Mouse (Mus musculus) midbrain, postnatal 0 days (tissue): ENCODE data around the gene Wwox. TPM values are rescaled to one million over a fixed set of nuclear protein-coding genes. Genes with fewer than 3 reads are reported as not detected.
A peak's percentile ranks its signal among the peaks of the same experiment; 100 is the strongest.

Experiments
- ATAC-seq: fragments of 200-750 bp; cut with Nextera tagmentation; 2 replicates; pipeline ENCODE4 v1.8.0; 2017; ENCODE audit warnings: moderate number of reproducible peaks, mild to moderate bottlenecking, moderate TSS enrichment, moderate library complexity; ENCODE audit not compliant: low FRiP score
- DNase-seq: peaks from one replicate; pipeline ENCODE4 v3.0.0-alpha.2; 2015; ENCODE audit warnings: low spot score
- H3K27ac ChIP-seq: fragments of 300-500 bp; sonication (generic); 2 replicates; pipeline ENCODE4 v1.5.1; 2014; ENCODE audit warnings: low read depth, mild to moderate bottlenecking, low read length, mixed read lengths
- H3K27me3 ChIP-seq: fragments of 300-500 bp; sonication (generic); 2 replicates; pipeline ENCODE4 v1.6.1; 2014; ENCODE audit warnings: low read length, control low read depth, mixed read lengths; ENCODE audit not compliant: insufficient read depth
- H3K36me3 ChIP-seq: fragments of 300-500 bp; sonication (generic); 2 replicates; pipeline ENCODE4 v1.6.1; 2014; ENCODE audit warnings: low read length, control low read depth, mixed read lengths; ENCODE audit not compliant: insufficient read depth
- H3K4me1 ChIP-seq: fragments of 300-500 bp; sonication (generic); 2 replicates; pipeline ENCODE4 v1.6.1; 2014; ENCODE audit warnings: mild to moderate bottlenecking, control low read depth, antibody characterized with exemption, low read length, mixed read lengths; ENCODE audit not compliant: insufficient read depth
- H3K4me2 ChIP-seq: fragments of 300-500 bp; sonication (generic); 2 replicates; pipeline ENCODE4 v1.6.1; 2014; ENCODE audit warnings: low read depth, mild to moderate bottlenecking, low read length, mixed read lengths; ENCODE audit not compliant: poor library complexity, severe bottlenecking
- H3K4me3 ChIP-seq: fragments of 300-500 bp; sonication (generic); 2 replicates; pipeline ENCODE4 v1.5.1; 2014; ENCODE audit warnings: low read depth, mild to moderate bottlenecking, low read length, moderate library complexity
- H3K9ac ChIP-seq: fragments of 300-500 bp; sonication (generic); replicated peaks from 2 replicates; pipeline ENCODE4 v1.6.1; 2014; ENCODE audit warnings: mild to moderate bottlenecking, low read length, moderate library complexity, mixed read lengths; ENCODE audit not compliant: poor library complexity, severe bottlenecking
- H3K9me3 ChIP-seq: fragments of 300-500 bp; sonication (generic); 2 replicates; pipeline ENCODE4 v1.6.1; 2016; ENCODE audit warnings: low read length, control low read depth
- CTCF ChIP-seq: IDR thresholded peaks from 2 replicates; pipeline ENCODE4 v1.5.1; 2016; ENCODE audit warnings: antibody characterized with exemption, mild to moderate bottlenecking
- WGBS: fragments of 180-500 bp; shearing (Covaris S2); extraction: QIAGEN DNeasy Blood & Tissue Kit; methylation state at CpG from one replicate; pipeline ENCODE4 v1.1.7; 2014; 5-methylcytosine and 5-hydroxymethylcytosine counted together
- polyA plus RNA-seq: library from polyadenylated mRNA; unstranded; fragments of >200 nt; fragmentation: Nextera tagmentation; extraction: Ambion mirVana; gene quantifications from 2 replicates; pipeline ENCODE4 v1.2.1, GENCODE M21; 2015
- total RNA-seq: library from RNA; depleted of rRNA; stranded (reverse); fragments of >200 nt; gene quantifications from 2 replicates; pipeline ENCODE4 v1.2.3, GENCODE M21; 2014

Gene Wwox
- total and polyA plus RNA-seq, 2 experiments from 2014 or later, result 15.4 to 17.2 TPM

GRCm38 (mm10) chr8:115066550-115067058, 627.1 kb downstream of the Wwox start:
- Histone ChIP-seq H3K27ac (no peak overlapping the region), H3K9ac (no peak overlapping the region), H3K4me2 (no peak overlapping the region), H3K27me3 (no peaks in the 10 kb centered on the region), H3K4me1 (no peaks in the 10 kb centered on the region), H3K4me3 (no peak overlapping the region), H3K9me3 (no peaks in the 10 kb centered on the region), H3K36me3 (no peaks in the 10 kb centered on the region)
- no peak for ATAC-seq
- TF ChIP-seq CTCF, result no peak
- 85% methylated on average over 8 of the region's 8 CpGs for WGBS
- no peak for DNase-seq

- no peak overlapping the region for H3K9ac ChIP-seq
- DNase-seq (no peak), ATAC-seq (no peak)
- H3K27ac ChIP-seq, result no peak overlapping the region
- H3K27me3 ChIP-seq, result no peaks in the 10 kb centered on the region
- H3K4me2 ChIP-seq, result no peak overlapping the region
- H3K4me3 ChIP-seq, result no peak overlapping the region
- WGBS, result 80% methylated on average over 5 of the region's 5 CpGs
- no peaks in the 10 kb centered on the region for H3K9me3 ChIP-seq
- no peaks in the 10 kb centered on the region for H3K36me3 ChIP-seq
- TF ChIP-seq CTCF, result no peak
- H3K4me1 ChIP-seq, result no peaks in the 10 kb centered on the region
Observed at GRCm38 (mm10) chr8:115068723-115069122, 629.3 kb downstream of the Wwox start.

GRCm38 (mm10) chr8:115070225-115070624, 630.8 kb downstream of the Wwox start:
- 61% methylated on average over 3 of the region's 3 CpGs for WGBS

GRCm38 (mm10) chr8:115071231-115071630, 631.8 kb downstream of the Wwox start:
- H3K4me1 ChIP-seq, result no peaks in the 10 kb centered on the region
- TF ChIP-seq CTCF, result no peak
- H3K4me2 ChIP-seq, result no peak overlapping the region
- DNase-seq (no peak), ATAC-seq (no peak)
- no peak overlapping the region for H3K4me3 ChIP-seq
- no peak overlapping the region for H3K9ac ChIP-seq
- H3K27ac ChIP-seq, result no peak overlapping the region
- no peaks in the 10 kb centered on the region for H3K36me3 ChIP-seq
- no peaks in the 10 kb centered on the region for H3K9me3 ChIP-seq
- whole genome bisulfite sequencing, result 85% methylated on average over 12 of the region's 12 CpGs
- H3K27me3 ChIP-seq, result no peaks in the 10 kb centered on the region

More at GRCm38 (mm10) chr8:115070225-115070624, 630.8 kb downstream of the Wwox start:
- Histone ChIP-seq H3K27ac (no peak overlapping the region), H3K9me3 (no peaks in the 10 kb centered on the region), H3K9ac (no peak overlapping the region), H3K4me1 (no peaks in the 10 kb centered on the region), H3K36me3 (no peaks in the 10 kb centered on the region), H3K27me3 (no peaks in the 10 kb centered on the region), H3K4me2 (no peak overlapping the region), H3K4me3 (no peak overlapping the region)
- ATAC-seq (no peak), DNase-seq (no peak)
- TF ChIP-seq CTCF, result no peak

GRCm38 (mm10) chr8:115078296-115078695, 638.8 kb downstream of the Wwox start:
- Histone ChIP-seq H3K9me3 (no peaks in the 10 kb centered on the region), H3K27me3 (no peaks in the 10 kb centered on the region), H3K4me2 (no peak overlapping the region), H3K9ac (no peak overlapping the region), H3K36me3 (no peaks in the 10 kb centered on the region), H3K27ac (no peak overlapping the region), H3K4me3 (no peak overlapping the region), H3K4me1 (no peaks in the 10 kb centered on the region)
- ATAC-seq (no peak), DNase-seq (no peak)
- WGBS, result 53% methylated on average over 7 of the region's 7 CpGs
- no peak for TF ChIP-seq CTCF

- no peaks in the 10 kb centered on the region for H3K4me1 ChIP-seq
- DNase-seq, result peak; percentile 57
- H3K36me3 ChIP-seq, result no peaks in the 10 kb centered on the region
- no peaks in the 10 kb centered on the region for H3K27me3 ChIP-seq
- no peak overlapping the region for H3K4me2 ChIP-seq
- no peak overlapping the region for H3K27ac ChIP-seq
- no peak overlapping the region for H3K9ac ChIP-seq
- ATAC-seq, result no peak
- no peak overlapping the region for H3K4me3 ChIP-seq
- no peaks in the 10 kb centered on the region for H3K9me3 ChIP-seq
- 63% methylated on average over 7 of the region's 7 CpGs for WGBS
- no peak for TF ChIP-seq CTCF
Observed at GRCm38 (mm10) chr8:115081302-115082207, 642.1 kb downstream of the Wwox start.
